Mouse (Mus musculus) ES-E14 (cell line): Measurements from ENCODE around the gene Tnip3. TPM values are rescaled to one million over a fixed set of nuclear protein-coding genes. Genes with fewer than 3 reads are reported as not detected.
A peak's percentile ranks its signal among the peaks of the same experiment; 100 is the strongest.

Source experiments
- DNase-seq: peaks from one replicate; pipeline ENCODE4 v3.0.0-alpha.2; 2013; ENCODE audit warnings: low read depth, low spot score
- H3K27ac ChIP-seq: 2 replicates; pipeline ENCODE4 v1.5.1; 2012; ENCODE audit warnings: low read depth, mild to moderate bottlenecking, low read length, moderate library complexity, mixed read lengths; ENCODE audit not compliant: poor library complexity, insufficient read depth, severe bottlenecking
- H3K36me3 ChIP-seq: 2 replicates; pipeline ENCODE4 v1.6.1; 2012; ENCODE audit warnings: mild to moderate bottlenecking, low read length, moderate library complexity, mixed read lengths; ENCODE audit not compliant: control insufficient read depth, poor library complexity, insufficient read depth, severe bottlenecking
- H3K4me1 ChIP-seq, 2 experiments: fragments of 150-350 bp in 1 of 2; sonication (generic) in 1 of 2; 2 replicates each; pipeline ENCODE4 v1.6.1; 2012; ENCODE audit warnings: low read length in 2 of 2, mild to moderate bottlenecking in 1 of 2, mixed read lengths in 1 of 2; ENCODE audit not compliant: control insufficient read depth in 2 of 2, insufficient read depth in 2 of 2, poor library complexity in 1 of 2
- H3K4me3 ChIP-seq, 2 experiments: fragments of 150-350 bp in 1 of 2; sonication (generic) in 1 of 2; 2 replicates each; pipeline ENCODE4 v1.5.1; 2012; ENCODE audit warnings: low read length in 2 of 2, low read depth in 1 of 2, mild to moderate bottlenecking in 1 of 2, mixed read lengths in 1 of 2; ENCODE audit not compliant: insufficient read depth in 1 of 2, poor library complexity in 1 of 2, severe bottlenecking in 1 of 2
- H3K9ac ChIP-seq: 2 replicates; pipeline ENCODE4 v1.6.1; 2012; ENCODE audit warnings: low read depth, mild to moderate bottlenecking, low read length, mixed read lengths; ENCODE audit not compliant: poor library complexity, insufficient read depth, severe bottlenecking
- H3K9me3 ChIP-seq: fragments of 150-350 bp; sonication (generic); 2 replicates; pipeline ENCODE4 v1.6.1; 2012; ENCODE audit warnings: low read depth, mild to moderate bottlenecking, low read length; ENCODE audit not compliant: control insufficient read depth, insufficient read depth
- CHD2 ChIP-seq: IDR thresholded peaks from 2 replicates; pipeline ENCODE4 v1.6.1; 2014; ENCODE audit warnings: mild to moderate bottlenecking, low read depth, low read length, inconsistent platforms
- HCFC1 ChIP-seq: IDR thresholded peaks from 2 replicates; pipeline ENCODE4 v1.6.1; 2012; ENCODE audit warnings: low read length, inconsistent platforms, borderline replicate concordance; ENCODE audit not compliant: insufficient read depth
- MAFK ChIP-seq: IDR thresholded peaks from 2 replicates; pipeline ENCODE4 v1.6.1; 2014; ENCODE audit warnings: mild to moderate bottlenecking, low read depth, low read length, inconsistent platforms; ENCODE audit not compliant: insufficient read depth
- ZC3H11A ChIP-seq: IDR thresholded peaks from 2 replicates; pipeline ENCODE4 v1.6.1; 2012; ENCODE audit warnings: low read depth, mild to moderate bottlenecking, inconsistent platforms, low read length, borderline replicate concordance
- ZNF384 ChIP-seq: IDR thresholded peaks from 2 replicates; pipeline ENCODE4 v1.6.1; 2012; ENCODE audit warnings: low read depth, low read length, inconsistent platforms
- in situ Hi-C, 2 experiments: fragments of 600-800 bp; cut with MboI; formaldehyde crosslinking; loops; one replicate each; pipeline ENCODE4 v1.15.1; 2025; ENCODE audit warnings: low sequenced_read_pairs in 2 of 2, inconsistent platforms in 1 of 2; ENCODE audit not compliant: unreplicated experiment in 2 of 2
- total RNA-seq: library from RNA; depleted of rRNA; stranded (reverse); fragments of 300-350 nt; gene quantifications from 2 replicates; pipeline ENCODE4 v1.2.3, GENCODE M21; 2012; rRNA removed

Tnip3 gene
- total RNA-seq, 1 experiment: not detected

DNA sequence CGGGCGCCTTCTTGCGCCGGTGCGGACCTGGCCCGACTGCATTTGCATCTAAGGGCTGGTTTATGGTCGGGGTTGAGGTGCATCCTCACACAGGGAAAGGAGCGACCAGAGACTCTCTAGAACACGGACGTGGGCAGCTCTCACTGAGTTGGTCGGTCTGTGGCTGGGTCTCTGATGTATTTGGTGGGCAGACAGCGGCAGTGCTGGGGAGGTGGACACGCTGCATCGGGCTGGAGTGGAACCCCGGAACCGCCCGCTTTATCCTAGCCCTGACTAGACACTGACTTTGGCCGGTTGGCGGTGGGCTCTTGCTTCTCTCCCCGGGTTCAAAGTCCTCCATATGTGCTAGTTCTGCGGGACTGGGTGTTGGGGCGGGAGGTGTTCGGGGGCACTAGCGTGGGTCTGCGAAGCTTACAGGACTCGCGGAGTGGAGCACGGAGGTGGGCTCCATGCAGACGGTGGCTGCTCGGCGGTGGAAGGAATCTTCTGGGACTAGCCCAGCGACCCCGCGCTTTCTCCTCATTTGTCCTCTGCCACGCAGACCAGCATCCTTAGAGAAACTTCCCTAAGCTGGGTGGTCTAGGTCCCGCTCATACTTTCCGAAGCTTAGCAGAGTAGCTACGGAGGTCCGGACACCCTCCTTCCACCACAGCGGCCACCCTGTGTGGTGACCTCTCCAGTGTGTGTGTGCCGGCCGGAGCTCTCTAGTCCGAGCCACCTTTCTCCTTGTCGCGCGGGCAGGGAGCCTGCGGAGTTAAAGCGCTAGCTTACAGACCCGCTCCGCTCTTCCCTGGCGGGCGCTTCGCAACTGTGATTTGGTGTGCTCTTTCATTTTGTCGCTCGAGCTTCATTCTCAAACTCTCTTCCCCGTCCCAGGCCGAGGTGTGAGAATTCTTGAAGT is 147.3 kb downstream of the Tnip3 start:
- Histone ChIP-seq H3K27ac (no peak overlapping the region), H3K4me3 (peak overlapping the region; percentile 69 to 82), H3K9ac (0 out of 2 replicates have a peak overlapping the region, but pooled peaks have one; percentile 27), H3K9me3 (no peaks in the 10 kb centered on the region), H3K4me1 (no peaks in the 10 kb centered on the region; a peak in 1 of 4 replicates), H3K36me3 (no peaks in the 10 kb centered on the region)
- peak; percentile 19 for DNase-seq
- TF ChIP-seq MAFK (no peak), ZNF384 (no peak), HCFC1 (no peak), CHD2 (no peak), ZC3H11A (no peak)
- in situ Hi-C loops: no loop called here

Other genes with a start within 250 kb of the Tnip3 start
- 0.42 TPM in 1 of 2 replicates, not detected in the other for gene C130060K24Rik, start 144.2 kb upstream of the Tnip3 start, total RNA-seq
- 0.95 and 1.4 TPM in 2 replicates for gene Ndnf, start 146.3 kb downstream of the Tnip3 start, total RNA-seq